Comparison of ENCODE assay signal across 21 mouse cellular contexts in the genomic region with DNA sequence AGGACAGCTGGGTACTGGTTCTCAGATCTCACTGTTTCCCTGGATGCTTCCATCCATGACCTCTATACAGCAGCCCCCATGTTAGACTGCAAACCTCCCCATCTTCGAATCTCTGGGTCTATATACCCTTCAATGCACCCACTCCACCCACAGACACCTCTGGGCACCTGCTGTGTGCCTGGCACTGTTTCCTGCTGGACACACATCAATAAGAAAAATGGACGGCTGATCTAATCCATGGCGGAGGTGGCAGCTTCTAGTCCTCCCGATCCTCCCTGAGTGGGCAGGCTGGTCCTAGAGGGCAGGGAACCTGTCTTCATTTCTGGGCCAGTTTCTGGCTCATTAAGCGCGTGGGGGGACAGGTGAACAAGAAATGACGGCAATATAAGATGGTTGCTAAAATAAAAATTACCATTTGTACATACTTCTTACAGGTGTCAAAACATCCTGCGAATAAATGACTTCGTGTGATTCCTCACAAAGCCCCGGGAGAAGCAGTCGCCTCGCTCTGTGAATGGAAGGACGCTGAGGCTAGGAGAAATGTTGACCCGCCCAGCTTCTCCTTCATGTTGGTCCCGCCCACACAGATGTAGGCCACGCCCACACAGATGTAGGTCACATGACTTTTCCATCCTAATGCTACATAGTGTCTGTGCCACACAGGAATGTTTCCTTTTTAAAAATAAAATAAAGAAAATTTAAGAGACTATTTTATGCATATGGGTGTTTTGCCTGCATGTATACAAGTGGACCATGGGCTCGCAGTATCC. TPM values are rescaled to one million over a fixed set of nuclear protein-coding genes. Genes with fewer than 3 reads are reported as not detected.
DNase-seq lines count a peak whose midpoint lies in the region; ATAC-seq and TF ChIP-seq lines count a peak whose summit lies in the region.
"Had no signal": no experiment of that assay in that cellular context is flagged by ENCODE, and none has a peak within 500 bp of the region (broad histone marks: within the 10 kb centered on the region; RNA-seq: fewer than 3 reads in every experiment).

No protein-coding gene starts in this region.

- DNase-seq in cerebellum, adult 2 months, result no peak
- DNase-seq in cerebellum, adult 11-12 months, result no peak
- DNase-seq in hindbrain, embryonic 10.5 days (ENCODE audit: low spot score), result no peak
- DNase-seq in ES-CJ7 (ENCODE audit: low read depth, low spot score), result peak; percentile 76
- DNase-seq in thymus, postnatal 25 days, result no peak
- DNase-seq in heart, embryonic 10.5 days (ENCODE audit: low spot score), result no peak
- DNase-seq: adrenal gland, adult 8-10 months; embryo, embryonic 11 days; gastrocnemius, adult 2 months; heart, adult 11 months; kidney, adult 8-10 months; liver; liver, postnatal 0 days; lung, postnatal 14 days; thymus, postnatal 14 days had no signal

- no peaks in the 10 kb centered on the region for H3K27me3 ChIP-seq in cerebellum, adult 2 months (ENCODE audit: control insufficient read depth, insufficient read depth, low read length)
- H3K27me3 ChIP-seq in hindbrain, embryonic 15.5 days, result no peaks in the 10 kb centered on the region
- H3K27me3 ChIP-seq in hindbrain, embryonic 10.5 days (ENCODE audit: insufficient read depth, poor library complexity, severe bottlenecking), result no peaks in the 10 kb centered on the region
- H3K27me3 ChIP-seq in midbrain, embryonic 15.5 days (replicated peaks), result no peaks in the 10 kb centered on the region
- 0 out of 2 replicates have a peak, but pooled peaks cover 13% of the 10 kb centered on the region for H3K27me3 ChIP-seq in heart, embryonic 10.5 days (ENCODE audit: insufficient read depth, poor library complexity, severe bottlenecking)
- H3K27me3 ChIP-seq: embryonic facial prominence, embryonic 15.5 days; stomach, embryonic 15.5 days had no signal

- H3K36me3 ChIP-seq in hindbrain, embryonic 15.5 days, result no peaks in the 10 kb centered on the region
- H3K36me3 ChIP-seq in hindbrain, embryonic 10.5 days, result no peaks in the 10 kb centered on the region
- H3K36me3 ChIP-seq in midbrain, embryonic 15.5 days (replicated peaks), result no peaks in the 10 kb centered on the region
- H3K36me3 ChIP-seq in heart, embryonic 10.5 days, result no peaks in the 10 kb centered on the region
- H3K36me3 ChIP-seq: embryonic facial prominence, embryonic 15.5 days; stomach, embryonic 15.5 days had no signal

- H3K4me1 ChIP-seq in cerebellum, adult 2 months (ENCODE audit: control insufficient read depth, insufficient read depth, low read length), result peaks cover 41% of the 10 kb centered on the region
- H3K4me1 ChIP-seq in hindbrain, embryonic 15.5 days (replicated peaks), result peaks cover 17% of the 10 kb centered on the region
- H3K4me1 ChIP-seq in hindbrain, embryonic 10.5 days (replicated peaks), result peaks cover 11% of the 10 kb centered on the region; the same call in 1 of the 2 replicates
- H3K4me1 ChIP-seq in midbrain, embryonic 15.5 days, result peaks cover 8% of the 10 kb centered on the region; the same call in 1 of the 2 replicates
- no peaks in the 10 kb centered on the region; the same call in 1 of the 2 replicates for H3K4me1 ChIP-seq in heart, embryonic 10.5 days
- H3K4me1 ChIP-seq: embryonic facial prominence, embryonic 15.5 days had no signal

- no peak for TF ChIP-seq POLR2A in cerebellum, adult 2 months (IDR thresholded peaks at IDR 0.05; ENCODE audit: borderline replicate concordance, insufficient read depth, low read length)

- no peak for TF ChIP-seq CTCF in cerebellum, adult 2 months (IDR thresholded peaks at IDR 0.05; ENCODE audit: borderline replicate concordance, insufficient read depth, low read depth, low read length)

- WGBS in cerebellum, adult 2 months, result 32% methylated on average over 17 of the region's 17 CpGs
- WGBS in hindbrain, embryonic 15.5 days, result 64% methylated on average over 17 of the region's 17 CpGs
- WGBS in hindbrain, embryonic 10.5 days, result 70% methylated on average over 17 of the region's 17 CpGs
- WGBS in midbrain, embryonic 15.5 days, result 70% methylated on average over 17 of the region's 17 CpGs
- 59% methylated on average over 17 of the region's 17 CpGs for WGBS in heart, embryonic 10.5 days

- no peak overlapping the region for H3K4me3 ChIP-seq in cerebellum, adult 2 months (replicated peaks; ENCODE audit: insufficient read depth, low read depth, low read length)
- H3K4me3 ChIP-seq in hindbrain, embryonic 15.5 days, result no peak overlapping the region
- no peak overlapping the region for H3K4me3 ChIP-seq in hindbrain, embryonic 10.5 days
- H3K4me3 ChIP-seq in midbrain, embryonic 15.5 days, result no peak overlapping the region
- no peak overlapping the region for H3K4me3 ChIP-seq in heart, embryonic 10.5 days
- H3K4me3 ChIP-seq: embryonic facial prominence, embryonic 15.5 days; gastrocnemius, adult 2 months; stomach, embryonic 15.5 days had no signal

- ATAC-seq in hindbrain, embryonic 15.5 days (ENCODE audit: low FRiP score, low read depth), result 0 out of 2 replicates have a peak, but pooled peaks have one; percentile 46
- no peak; the same call in 1 of the 2 replicates for ATAC-seq in midbrain, embryonic 15.5 days (replicated peaks)
- ATAC-seq: liver, postnatal 0 days had no signal

- peak overlapping the region; percentile 88 for H3K27ac ChIP-seq in cerebellum, adult 2 months (ENCODE audit: insufficient read depth, low read length)
- H3K27ac ChIP-seq in hindbrain, embryonic 15.5 days (replicated peaks), result peak overlapping the region; percentile 66
- H3K27ac ChIP-seq in hindbrain, embryonic 10.5 days, result no peak overlapping the region
- H3K27ac ChIP-seq in midbrain, embryonic 15.5 days, result peak overlapping the region; percentile 1; the same call in 1 of the 2 replicates
- H3K27ac ChIP-seq in heart, embryonic 10.5 days, result no peak overlapping the region
- H3K27ac ChIP-seq: embryonic facial prominence, embryonic 15.5 days; gastrocnemius, adult 2 months; stomach, embryonic 15.5 days had no signal

- H3K9me3 ChIP-seq in hindbrain, embryonic 15.5 days, result no peaks in the 10 kb centered on the region
- no peaks in the 10 kb centered on the region for H3K9me3 ChIP-seq in hindbrain, embryonic 10.5 days
- no peaks in the 10 kb centered on the region for H3K9me3 ChIP-seq in midbrain, embryonic 15.5 days
- no peaks in the 10 kb centered on the region for H3K9me3 ChIP-seq in heart, embryonic 10.5 days
- H3K9me3 ChIP-seq: embryonic facial prominence, embryonic 15.5 days; stomach, embryonic 15.5 days had no signal

- no peak overlapping the region for H3K9ac ChIP-seq in hindbrain, embryonic 15.5 days
- H3K9ac ChIP-seq in midbrain, embryonic 15.5 days, result no peak overlapping the region
- H3K9ac ChIP-seq: embryonic facial prominence, embryonic 15.5 days; liver, postnatal 0 days; stomach, embryonic 15.5 days had no signal

- H3K4me2 ChIP-seq in hindbrain, embryonic 15.5 days, result no peak overlapping the region
- H3K4me2 ChIP-seq in midbrain, embryonic 15.5 days, result no peak overlapping the region
- H3K4me2 ChIP-seq: embryonic facial prominence, embryonic 15.5 days; stomach, embryonic 15.5 days had no signal

RNA-seq across cellular contexts. Expression of gene Pla2g2c, which starts 13.4 kb away (rescaled TPM):
- polyA plus RNA-seq in cerebellum, adult 2 months (2012; rRNA removed), result 0.22 and 0.33 TPM in 2 replicates
- 0.51 and 0.54 TPM in 2 replicates for polyA plus RNA-seq in hindbrain, embryonic 15.5 days (2015; fragmentation: Nextera tagmentation; extraction: Ambion mirVana)
- 0.89 and 0.95 TPM in 2 replicates for polyA plus RNA-seq in hindbrain, embryonic 10.5 days (2016; fragmentation: Nextera tagmentation; extraction: Ambion mirVana)
- polyA plus RNA-seq in midbrain, embryonic 15.5 days (2015; fragmentation: Nextera tagmentation; extraction: Ambion mirVana), result 0.74 and 1.1 TPM in 2 replicates
- polyA plus RNA-seq in heart, embryonic 10.5 days (2016; fragmentation: Nextera tagmentation; extraction: Ambion mirVana), result 0.31 and 0.49 TPM in 2 replicates
- polyA plus RNA-seq: heart, embryonic 16.5 days; liver, postnatal 0 days; spleen, adult 2 months had no signal

RNA-seq across cellular contexts. Expression of gene Ubxn10, which starts 25.7 kb away (rescaled TPM):
- polyA plus RNA-seq in cerebellum, adult 2 months (2012; rRNA removed), result 1.9 and 2.3 TPM in 2 replicates
- polyA plus RNA-seq in hindbrain, embryonic 15.5 days (2015; fragmentation: Nextera tagmentation; extraction: Ambion mirVana), result 3.7 and 4.3 TPM in 2 replicates
- 2.3 and 4.6 TPM in 2 replicates for polyA plus RNA-seq in hindbrain, embryonic 10.5 days (2016; fragmentation: Nextera tagmentation; extraction: Ambion mirVana)
- 4.3 and 4.7 TPM in 2 replicates for polyA plus RNA-seq in midbrain, embryonic 15.5 days (2015; fragmentation: Nextera tagmentation; extraction: Ambion mirVana)
- polyA plus RNA-seq in heart, embryonic 10.5 days (2016; fragmentation: Nextera tagmentation; extraction: Ambion mirVana), result 1.0 and 1.3 TPM in 2 replicates

RNA-seq across cellular contexts. Expression of gene Pla2g2f, which starts 46.2 kb away (rescaled TPM):
- 0.41 and 0.69 TPM in 2 replicates for polyA plus RNA-seq in cerebellum, adult 2 months (2012; rRNA removed)
- polyA plus RNA-seq in hindbrain, embryonic 15.5 days (2015; fragmentation: Nextera tagmentation; extraction: Ambion mirVana), result 0.09 TPM in 1 of 2 replicates, not detected in the other
- polyA plus RNA-seq in hindbrain, embryonic 10.5 days (2016; fragmentation: Nextera tagmentation; extraction: Ambion mirVana), result 0.84 and 1.2 TPM in 2 replicates
- 0.06 and 0.13 TPM in 2 replicates for polyA plus RNA-seq in midbrain, embryonic 15.5 days (2015; fragmentation: Nextera tagmentation; extraction: Ambion mirVana)
- polyA plus RNA-seq in heart, embryonic 10.5 days (2016; fragmentation: Nextera tagmentation; extraction: Ambion mirVana), result 0.20 TPM in 1 of 2 replicates, not detected in the other
- polyA plus RNA-seq: liver, postnatal 0 days had no signal

Comparison
In these comparisons a context has a peak if more than half of its experiments do, and no peak if none do; other contexts are left out.
1. H3K27ac ChIP-seq: peak in cerebellum, adult 2 months (single experiment), hindbrain, embryonic 15.5 days (single experiment) and midbrain, embryonic 15.5 days (single experiment); none in hindbrain, embryonic 10.5 days (single experiment) and heart, embryonic 10.5 days (single experiment).